Mouse (Mus musculus) frontal cortex, postnatal 14 days (tissue): ENCODE data around the gene Cog5.

ENCODE experiments used
- DNase-seq, 2 experiments: peaks; one replicate each; pipeline ENCODE4 v3.0.0; 2022; ENCODE audit warnings: low spot score in 2 of 2

Gene Cog5

DNA sequence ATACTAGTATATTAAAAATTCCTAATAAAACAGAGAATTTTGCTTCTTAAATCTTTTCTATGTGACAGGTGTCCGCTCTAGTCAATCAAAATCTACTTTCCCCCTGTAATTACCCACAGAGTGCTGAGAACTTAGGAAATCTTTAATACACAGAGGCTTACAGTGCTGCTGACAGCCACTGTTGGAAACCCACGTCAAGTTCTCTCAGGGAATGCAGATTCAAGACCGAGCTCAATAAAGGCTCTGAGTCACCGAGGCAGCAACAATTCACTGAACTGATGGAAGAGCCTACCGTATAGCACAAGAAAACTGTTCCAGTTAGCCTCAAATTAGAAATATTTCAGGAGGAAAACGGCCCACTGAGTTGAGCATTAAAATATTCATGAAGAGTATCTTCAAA, 329.1 kb downstream of the Cog5 start:
- no peak for DNase-seq

- no peak for DNase-seq
These were observed 329.5 kb downstream of the Cog5 start for GRCm38 (mm10) chr12:31984206-31984605.

DNA sequence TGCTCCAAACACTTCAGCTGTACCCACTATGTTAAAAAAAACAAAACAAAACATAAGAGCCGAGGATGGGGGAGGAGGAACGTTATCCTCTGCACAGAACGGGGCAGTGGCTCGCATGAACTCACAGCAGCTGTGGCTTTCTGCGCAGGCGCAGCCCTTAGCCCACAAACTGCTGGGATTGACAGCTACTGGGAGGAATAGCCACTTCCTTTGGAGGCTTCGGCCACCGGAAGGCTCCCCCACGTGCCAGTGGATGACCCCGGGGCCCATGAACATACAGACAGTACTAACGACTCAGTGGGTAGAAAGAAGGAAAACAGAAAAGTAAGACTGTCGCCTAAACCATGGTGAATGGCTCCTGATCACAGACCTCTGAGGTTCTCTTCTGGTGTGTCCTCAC, 330.0 kb downstream of the Cog5 start:
- no peak for DNase-seq

DNA sequence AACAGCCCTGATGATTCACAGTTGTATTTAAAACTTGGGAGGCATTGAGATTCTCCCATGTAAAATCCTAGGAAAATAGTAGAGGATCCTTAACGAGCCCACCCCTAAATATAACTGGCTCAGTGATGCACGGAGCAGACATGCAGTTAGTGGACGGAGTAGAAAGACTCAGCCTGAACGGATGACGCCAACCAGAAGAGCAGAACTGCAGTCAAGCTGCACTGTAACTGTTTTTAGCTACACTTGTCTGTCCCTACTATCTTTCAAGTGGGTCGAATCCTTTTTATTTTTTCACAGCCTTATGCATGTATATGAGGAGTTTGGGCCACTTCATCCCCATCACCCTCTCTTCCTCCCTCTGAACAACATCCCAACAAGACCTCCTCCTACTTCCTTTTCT, 331.1 kb downstream of the Cog5 start:
- no peak for DNase-seq

GRCm38 (mm10) chr12:31986463-31986862, 331.8 kb downstream of the Cog5 start:
- DNase-seq, result no peak
